Mouse (Mus musculus): ENCODE data around the gene Mad1l1. TPM values are rescaled to one million over a fixed set of nuclear protein-coding genes. Genes with fewer than 3 reads are reported as not detected.
"Not testable (repeated sequence)": the region's sequence is repeated elsewhere in the genome, so short reads cannot be mapped to it uniquely, and the experiment has no call there.

Gene Mad1l1
- polyA plus RNA-seq, 1 experiment from 2014 or later = 33.2 TPM

GRCm38 (mm10) chr5:140013652-140014051 lies 307.7 kb downstream of the Mad1l1 start:
- H3K27ac ChIP-seq = no peak overlapping the region
- no peak for ATAC-seq (ENCODE audit: low FRiP score)
- no peaks in the 10 kb centered on the region for H3K9me3 ChIP-seq
- H3K9ac ChIP-seq = no peak overlapping the region
- no peak overlapping the region for H3K4me3 ChIP-seq
- no peaks in the 10 kb centered on the region for H3K36me3 ChIP-seq
- no peak overlapping the region for H3K4me2 ChIP-seq
- no peaks in the 10 kb centered on the region for H3K27me3 ChIP-seq
- 72% methylated on average over 5 of the region's 5 CpGs for WGBS
- H3K4me1 ChIP-seq (replicated peaks) = peaks cover 18% of the 10 kb centered on the region

GRCm38 (mm10) chr5:140012286-140012967 lies 308.9 kb downstream of the Mad1l1 start:
- H3K4me1 ChIP-seq (replicated peaks) = peaks cover 26% of the 10 kb centered on the region
- H3K4me2 ChIP-seq = no peak overlapping the region
- ATAC-seq (ENCODE audit: low FRiP score) = no peak
- 88% methylated on average over 12 of the region's 12 CpGs for WGBS
- no peak overlapping the region for H3K27ac ChIP-seq
- no peaks in the 10 kb centered on the region for H3K36me3 ChIP-seq
- no peaks in the 10 kb centered on the region for H3K9me3 ChIP-seq
- H3K4me3 ChIP-seq = no peak overlapping the region
- H3K27me3 ChIP-seq = no peaks in the 10 kb centered on the region
- H3K9ac ChIP-seq = no peak overlapping the region

- H3K36me3 ChIP-seq = no peaks in the 10 kb centered on the region
- no peaks in the 10 kb centered on the region for H3K27me3 ChIP-seq
- WGBS = 97% methylated on average over 3 of the region's 3 CpGs
- no peaks in the 10 kb centered on the region for H3K9me3 ChIP-seq
- no peak overlapping the region for H3K4me3 ChIP-seq
- no peak overlapping the region for H3K27ac ChIP-seq
- H3K4me1 ChIP-seq (replicated peaks) = peaks cover 33% of the 10 kb centered on the region
- ATAC-seq (ENCODE audit: low FRiP score) = no peak
- H3K4me2 ChIP-seq = no peak overlapping the region
- no peak overlapping the region for H3K9ac ChIP-seq
These were observed 310.9 kb downstream of the Mad1l1 start for GRCm38 (mm10) chr5:140010405-140010804.

GRCm38 (mm10) chr5:140009083-140009655 lies 312.2 kb downstream of the Mad1l1 start:
- ATAC-seq (ENCODE audit: low FRiP score) = no peak
- no peak overlapping the region for H3K27ac ChIP-seq
- H3K4me3 ChIP-seq = no peak overlapping the region
- H3K4me2 ChIP-seq = no peak overlapping the region
- no peaks in the 10 kb centered on the region for H3K27me3 ChIP-seq
- no peaks in the 10 kb centered on the region for H3K36me3 ChIP-seq
- H3K4me1 ChIP-seq (replicated peaks) = peaks cover 32% of the 10 kb centered on the region
- WGBS = 81% methylated on average over 7 of the region's 7 CpGs
- no peaks in the 10 kb centered on the region for H3K9me3 ChIP-seq
- no peak overlapping the region for H3K9ac ChIP-seq

- Histone ChIP-seq H3K27ac (no peak overlapping the region), H3K9ac (no peak overlapping the region), H3K4me2 (no peak overlapping the region), H3K4me3 (no peak overlapping the region), H3K27me3 (no peaks in the 10 kb centered on the region), H3K36me3 (no peaks in the 10 kb centered on the region), H3K4me1 (replicated peaks) (peaks cover 26% of the 10 kb centered on the region), H3K9me3 (no peaks in the 10 kb centered on the region)
- WGBS = 77% methylated on average over 5 of the region's 5 CpGs
- ATAC-seq (ENCODE audit: low FRiP score) = no peak
These were observed 312.9 kb downstream of the Mad1l1 start for GRCm38 (mm10) chr5:140008523-140008806.

GRCm38 (mm10) chr5:140007656-140008522 lies 313.5 kb downstream of the Mad1l1 start:
- no peak overlapping the region for H3K9ac ChIP-seq
- H3K36me3 ChIP-seq = no peaks in the 10 kb centered on the region
- H3K27me3 ChIP-seq = no peaks in the 10 kb centered on the region
- H3K4me1 ChIP-seq (replicated peaks) = peaks cover 23% of the 10 kb centered on the region
- WGBS = 47% methylated on average over 9 of the region's 9 CpGs
- no peak for ATAC-seq (ENCODE audit: low FRiP score)
- no peak overlapping the region for H3K4me2 ChIP-seq
- H3K4me3 ChIP-seq = no peak overlapping the region
- no peak overlapping the region for H3K27ac ChIP-seq
- H3K9me3 ChIP-seq = no peaks in the 10 kb centered on the region

- no peak for ATAC-seq (ENCODE audit: low FRiP score)
- H3K4me3 ChIP-seq = no peak overlapping the region
- H3K36me3 ChIP-seq = no peaks in the 10 kb centered on the region
- peaks cover 30% of the 10 kb centered on the region for H3K4me1 ChIP-seq (replicated peaks)
- H3K27me3 ChIP-seq = no peaks in the 10 kb centered on the region
- H3K9me3 ChIP-seq = no peaks in the 10 kb centered on the region
- no peak overlapping the region for H3K9ac ChIP-seq
- WGBS = 75% methylated on average over 8 of the region's 8 CpGs
- H3K4me2 ChIP-seq = no peak overlapping the region
- H3K27ac ChIP-seq = no peak overlapping the region
These were observed 314.5 kb downstream of the Mad1l1 start for GRCm38 (mm10) chr5:140006861-140007260.

- H3K9me3 ChIP-seq = no peaks in the 10 kb centered on the region
- H3K27ac ChIP-seq = no peak overlapping the region
- ATAC-seq (ENCODE audit: low FRiP score) = no peak
- H3K4me2 ChIP-seq = no peak overlapping the region
- H3K4me3 ChIP-seq = no peak overlapping the region
- H3K9ac ChIP-seq = no peak overlapping the region
- H3K4me1 ChIP-seq (replicated peaks) = peaks cover 32% of the 10 kb centered on the region
- H3K36me3 ChIP-seq = no peaks in the 10 kb centered on the region
- H3K27me3 ChIP-seq = no peaks in the 10 kb centered on the region
- WGBS = 40% methylated on average over 3 of the region's 3 CpGs
These were observed 318.8 kb downstream of the Mad1l1 start for GRCm38 (mm10) chr5:140002541-140002940.

GRCm38 (mm10) chr5:139998916-139999315 lies 322.4 kb downstream of the Mad1l1 start:
- no peak for ATAC-seq (ENCODE audit: low FRiP score)
- H3K9me3 ChIP-seq = no peaks in the 10 kb centered on the region
- H3K9ac ChIP-seq = no peak overlapping the region
- no peaks in the 10 kb centered on the region for H3K36me3 ChIP-seq
- H3K27me3 ChIP-seq = no peaks in the 10 kb centered on the region
- H3K4me1 ChIP-seq (replicated peaks) = peaks cover 23% of the 10 kb centered on the region
- no peak overlapping the region for H3K4me2 ChIP-seq
- peak overlapping the region; percentile 40 for H3K27ac ChIP-seq
- H3K4me3 ChIP-seq = no peak overlapping the region
- 26% methylated on average over 6 of the region's 6 CpGs for WGBS

- not testable (repeated sequence) for H3K4me2 ChIP-seq; H3K9me3 ChIP-seq; ATAC-seq (ENCODE audit: low FRiP score); H3K36me3 ChIP-seq; H3K27me3 ChIP-seq; H3K4me3 ChIP-seq; H3K9ac ChIP-seq
- Histone ChIP-seq H3K4me1 (replicated peaks) (peaks cover 23% of the 10 kb centered on the region), H3K27ac (peak overlapping the region; percentile 40; the same call in 1 of the 2 replicates)
- 54% methylated on average over 12 of the region's 12 CpGs for WGBS
These were observed 323.0 kb downstream of the Mad1l1 start for GRCm38 (mm10) chr5:139998321-139998720.

- Histone ChIP-seq H3K4me1 (replicated peaks) (no peaks in the 10 kb centered on the region), H3K27me3 (no peaks in the 10 kb centered on the region), H3K4me3 (no peak overlapping the region), H3K27ac (no peak overlapping the region), H3K9me3 (peaks cover 25% of the 10 kb centered on the region), H3K4me2 (no peak overlapping the region), H3K9ac (no peak overlapping the region), H3K36me3 (no peaks in the 10 kb centered on the region)
- no peak for ATAC-seq (ENCODE audit: low FRiP score)
- WGBS = 96% methylated on average over 3 of the region's 3 CpGs
These were observed 329.8 kb downstream of the Mad1l1 start for GRCm38 (mm10) chr5:139991531-139991930.

GRCm38 (mm10) chr5:139985073-139985746 lies 336.1 kb downstream of the Mad1l1 start:
- H3K36me3 ChIP-seq = no peaks in the 10 kb centered on the region
- peaks cover 12% of the 10 kb centered on the region; the same call in 1 of the 2 replicates for H3K9me3 ChIP-seq
- H3K4me2 ChIP-seq = no peak overlapping the region
- no peak overlapping the region for H3K4me3 ChIP-seq
- peaks cover 3% of the 10 kb centered on the region; the same call in 1 of the 2 replicates for H3K27me3 ChIP-seq
- no peaks in the 10 kb centered on the region for H3K4me1 ChIP-seq (replicated peaks)
- no peak overlapping the region for H3K27ac ChIP-seq
- 48% methylated on average over 18 of the region's 18 CpGs for WGBS
- H3K9ac ChIP-seq = no peak overlapping the region
- no peak for ATAC-seq (ENCODE audit: low FRiP score)

Data from hindbrain, embryonic 13.5 days (tissue).